Mouse (Mus musculus): ENCODE results near the gene Igdcc4. TPM values are rescaled to one million over a fixed set of nuclear protein-coding genes. Genes with fewer than 3 reads are reported as not detected.
"Not testable (repeated sequence)": the region's sequence is repeated elsewhere in the genome, so short reads cannot be mapped to it uniquely, and the experiment has no call there.

The Igdcc4 gene
- 8.9 and 12.6 TPM in 2 replicates for polyA plus RNA-seq (2016; fragmentation: Nextera tagmentation; extraction: Ambion mirVana)

DNA sequence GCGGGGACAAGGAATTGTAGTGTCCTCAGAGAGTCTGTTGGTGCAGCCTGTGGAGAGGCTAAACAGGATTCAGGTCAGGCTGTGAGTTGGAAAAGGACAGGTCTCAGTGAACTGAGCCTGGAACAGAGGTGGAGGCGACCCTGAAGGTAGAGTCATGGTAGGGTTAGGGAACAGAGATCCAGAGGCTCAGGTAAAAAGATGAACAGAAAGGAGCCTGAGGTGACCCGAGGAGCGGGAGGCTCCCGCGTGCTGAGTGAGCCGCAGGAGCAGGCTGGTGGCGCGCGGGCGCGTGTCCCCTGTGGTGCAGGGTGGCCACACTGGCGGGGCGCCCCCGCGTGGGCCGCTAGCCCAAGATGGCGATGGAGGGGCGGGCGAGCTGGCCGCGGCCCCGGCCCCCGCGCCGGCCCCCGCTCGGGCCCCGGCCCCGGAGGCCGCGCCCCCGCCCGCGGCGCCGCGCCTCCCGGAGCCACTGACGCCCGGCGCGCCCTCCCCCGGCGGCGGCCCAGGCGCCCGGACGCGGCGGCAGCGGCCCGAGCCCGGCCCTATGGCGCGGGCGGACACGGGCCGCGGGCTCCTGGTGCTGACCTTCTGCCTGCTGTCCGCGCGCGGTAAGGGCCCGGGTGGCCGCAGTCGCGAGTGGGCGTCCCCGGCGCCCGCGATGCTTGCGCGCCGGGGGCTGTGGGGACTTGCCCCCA lies at the start of gene Igdcc4:
TSS of gene Igdcc4 (plus strand) at position 496 of the 695 bp plus-strand sequence.
- peak; percentile 56 for DNase-seq (ENCODE audit: low spot score)
- WGBS = 4% methylated on average over 76 of the region's 76 CpGs
- Histone ChIP-seq H3K4me3 (peak within 1 kb of the TSS; percentile 83), H3K27me3 (ENCODE audit: low read depth, poor library complexity, severe bottlenecking) (peaks cover 14% of the 10 kb centered on the region), H3K27ac (replicated peaks) (peak within 1 kb of the TSS; percentile 95), H3K9me3 (replicated peaks) (peaks cover 8% of the 10 kb centered on the region), H3K36me3 (no peaks in the 10 kb centered on the region), H3K4me1 (peaks cover 39% of the 10 kb centered on the region)

DNA sequence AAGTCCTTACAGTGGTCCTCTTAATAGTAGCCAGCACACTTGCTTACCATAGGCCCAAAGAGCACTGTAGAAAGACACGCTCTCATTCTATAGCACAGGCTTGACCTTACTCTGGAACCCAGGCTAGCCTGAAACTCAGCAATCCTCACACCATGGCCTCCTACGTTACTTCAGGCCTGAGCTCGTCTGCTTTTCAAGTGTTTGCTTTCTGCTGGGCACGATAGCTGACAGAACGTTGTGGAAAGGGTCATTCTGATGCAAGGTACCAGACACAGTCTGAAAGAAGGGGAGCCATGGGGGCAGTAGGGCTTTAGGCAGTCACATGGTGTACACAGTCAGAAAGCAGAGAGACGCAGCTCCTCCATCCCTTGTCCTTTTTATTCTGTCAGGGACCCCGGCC lies 37.0 kb upstream of the Igdcc4 start:
- Histone ChIP-seq H3K27ac (replicated peaks) (no peak overlapping the region), H3K27me3 (ENCODE audit: low read depth, poor library complexity, severe bottlenecking) (no peaks in the 10 kb centered on the region), H3K36me3 (peaks cover 96% of the 10 kb centered on the region), H3K4me3 (no peak overlapping the region), H3K9me3 (replicated peaks) (no peaks in the 10 kb centered on the region), H3K4me1 (no peaks in the 10 kb centered on the region)
- no peak for DNase-seq (ENCODE audit: low spot score)
- 90% methylated on average over 7 of the region's 7 CpGs for WGBS

DNA sequence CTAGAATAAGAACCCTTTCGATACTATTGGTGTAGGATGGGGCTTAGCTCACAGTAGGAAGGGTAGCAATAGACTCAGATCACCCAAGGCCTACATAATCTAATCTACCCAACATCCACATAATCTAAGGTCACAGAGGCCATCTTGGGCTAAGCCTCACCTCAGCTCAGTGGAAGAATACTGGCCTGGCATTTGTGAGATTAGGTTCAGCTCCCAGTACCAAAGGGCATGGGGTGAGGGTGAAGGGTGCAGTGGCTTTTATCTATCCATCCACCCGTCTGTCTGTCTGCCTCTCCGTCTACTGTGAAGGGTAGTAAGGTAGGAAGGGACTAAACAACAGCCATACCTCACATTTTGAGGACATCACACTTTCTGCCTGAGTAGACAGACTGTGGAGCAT lies 30.7 kb upstream of the Igdcc4 start:
- no peak overlapping the region for H3K4me3 ChIP-seq
- H3K27me3 ChIP-seq (ENCODE audit: low read depth, poor library complexity, severe bottlenecking) = no peaks in the 10 kb centered on the region
- DNase-seq (ENCODE audit: low spot score) = no peak
- peaks cover 98% of the 10 kb centered on the region for H3K36me3 ChIP-seq
- no peak overlapping the region for H3K27ac ChIP-seq (replicated peaks)
- no peaks in the 10 kb centered on the region for H3K4me1 ChIP-seq
- 94% methylated on average over 3 of the region's 3 CpGs for WGBS
- no peaks in the 10 kb centered on the region for H3K9me3 ChIP-seq (replicated peaks)

DNA sequence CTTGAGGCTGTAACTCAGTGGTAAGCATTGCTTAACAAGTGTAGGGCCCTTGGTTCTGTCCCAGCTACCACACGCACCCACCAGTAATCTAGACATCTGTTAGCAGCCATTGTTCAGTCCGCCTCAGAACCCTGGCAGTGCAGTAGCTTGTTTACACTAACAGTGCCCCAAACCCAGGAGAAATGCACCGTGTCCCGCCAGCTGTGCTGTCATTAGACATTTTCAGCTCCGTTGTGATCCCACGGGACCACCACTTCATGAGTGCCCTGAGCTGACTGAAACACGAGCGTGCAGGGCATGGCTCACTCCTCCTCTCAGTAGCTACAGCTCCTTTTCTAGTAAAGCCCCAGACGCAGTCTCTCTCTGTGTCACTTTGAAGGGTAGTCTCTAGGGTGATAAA lies 27.7 kb upstream of the Igdcc4 start:
- no peaks in the 10 kb centered on the region for H3K27me3 ChIP-seq (ENCODE audit: low read depth, poor library complexity, severe bottlenecking)
- H3K4me1 ChIP-seq = no peaks in the 10 kb centered on the region
- H3K9me3 ChIP-seq (replicated peaks) = no peaks in the 10 kb centered on the region
- peaks cover 97% of the 10 kb centered on the region for H3K36me3 ChIP-seq
- no peak for DNase-seq (ENCODE audit: low spot score)
- no peak overlapping the region for H3K27ac ChIP-seq (replicated peaks)
- no peak overlapping the region for H3K4me3 ChIP-seq
- WGBS = 79% methylated on average over 9 of the region's 9 CpGs

DNA sequence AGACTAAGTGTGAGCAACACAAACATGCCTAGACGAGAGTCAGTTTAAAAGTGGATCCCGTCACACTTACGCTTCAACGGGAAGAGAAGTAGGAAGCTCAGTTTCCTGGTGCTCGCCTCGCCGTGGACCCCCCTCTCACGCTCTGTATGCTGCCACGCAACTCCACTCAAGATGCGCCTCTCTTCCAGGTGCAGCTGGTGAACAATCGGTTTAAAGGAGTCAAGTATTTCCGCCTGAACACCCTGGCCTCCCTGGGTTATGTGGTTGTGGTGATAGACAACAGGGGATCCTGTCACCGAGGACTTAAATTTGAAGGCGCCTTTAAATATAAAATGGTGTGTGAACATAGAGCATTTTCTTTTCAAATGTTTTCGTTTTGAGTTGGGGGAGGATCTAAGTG lies 27.0 kb upstream of the Igdcc4 start:
- no peaks in the 10 kb centered on the region for H3K4me1 ChIP-seq
- H3K4me3 ChIP-seq = no peak overlapping the region
- H3K36me3 ChIP-seq = peaks cover 97% of the 10 kb centered on the region
- H3K27ac ChIP-seq (replicated peaks) = no peak overlapping the region
- no peaks in the 10 kb centered on the region for H3K27me3 ChIP-seq (ENCODE audit: low read depth, poor library complexity, severe bottlenecking)
- H3K9me3 ChIP-seq (replicated peaks) = no peaks in the 10 kb centered on the region
- no peak for DNase-seq (ENCODE audit: low spot score)
- 93% methylated on average over 15 of the region's 15 CpGs for WGBS

GRCm38 (mm10) chr9:65074855-65075493 lies 26.3 kb upstream of the Igdcc4 start:
- no peaks in the 10 kb centered on the region for H3K4me1 ChIP-seq
- no peak overlapping the region for H3K4me3 ChIP-seq
- whole genome bisulfite sequencing = 90% methylated on average over 6 of the region's 6 CpGs
- H3K27me3 ChIP-seq (ENCODE audit: low read depth, poor library complexity, severe bottlenecking) = no peaks in the 10 kb centered on the region
- H3K9me3 ChIP-seq (replicated peaks) = no peaks in the 10 kb centered on the region
- DNase-seq (ENCODE audit: low spot score) = no peak
- H3K36me3 ChIP-seq = peaks cover 97% of the 10 kb centered on the region
- H3K27ac ChIP-seq (replicated peaks) = no peak overlapping the region

- no peak for DNase-seq (ENCODE audit: low spot score)
- Histone ChIP-seq H3K4me3 (no peak overlapping the region), H3K27me3 (ENCODE audit: low read depth, poor library complexity, severe bottlenecking) (no peaks in the 10 kb centered on the region), H3K27ac (replicated peaks) (no peak overlapping the region), H3K36me3 (peaks cover 97% of the 10 kb centered on the region), H3K4me1 (no peaks in the 10 kb centered on the region), H3K9me3 (replicated peaks) (no peaks in the 10 kb centered on the region)
- 84% methylated on average over 5 of the region's 5 CpGs for whole genome bisulfite sequencing
These were observed 23.8 kb upstream of the Igdcc4 start for GRCm38 (mm10) chr9:65077536-65077935.

DNA sequence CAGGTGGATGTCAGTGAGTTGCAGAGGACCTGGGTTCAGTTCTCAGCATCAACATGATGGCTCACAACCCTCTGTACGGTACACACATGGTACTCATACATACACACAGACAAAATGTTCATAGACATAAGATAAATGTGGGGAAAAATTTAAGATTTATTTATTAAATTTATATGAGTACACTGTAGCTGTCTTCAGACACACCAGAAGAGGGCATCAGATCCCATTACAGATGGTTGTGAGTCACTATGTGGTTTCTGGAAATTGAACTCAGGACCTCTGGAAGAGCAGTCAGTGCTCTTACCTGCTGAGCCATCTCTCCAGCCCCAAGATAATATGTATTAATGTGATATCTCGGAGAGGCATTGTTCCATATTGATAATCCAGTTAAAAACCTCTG lies 21.1 kb upstream of the Igdcc4 start:
- peaks cover 95% of the 10 kb centered on the region for H3K36me3 ChIP-seq
- not testable (repeated sequence) for H3K4me1 ChIP-seq; H3K27ac ChIP-seq (replicated peaks); DNase-seq (ENCODE audit: low spot score); H3K27me3 ChIP-seq (ENCODE audit: low read depth, poor library complexity, severe bottlenecking); H3K4me3 ChIP-seq; H3K9me3 ChIP-seq (replicated peaks)
- 93% methylated on average over 2 of the region's 2 CpGs for WGBS

DNA sequence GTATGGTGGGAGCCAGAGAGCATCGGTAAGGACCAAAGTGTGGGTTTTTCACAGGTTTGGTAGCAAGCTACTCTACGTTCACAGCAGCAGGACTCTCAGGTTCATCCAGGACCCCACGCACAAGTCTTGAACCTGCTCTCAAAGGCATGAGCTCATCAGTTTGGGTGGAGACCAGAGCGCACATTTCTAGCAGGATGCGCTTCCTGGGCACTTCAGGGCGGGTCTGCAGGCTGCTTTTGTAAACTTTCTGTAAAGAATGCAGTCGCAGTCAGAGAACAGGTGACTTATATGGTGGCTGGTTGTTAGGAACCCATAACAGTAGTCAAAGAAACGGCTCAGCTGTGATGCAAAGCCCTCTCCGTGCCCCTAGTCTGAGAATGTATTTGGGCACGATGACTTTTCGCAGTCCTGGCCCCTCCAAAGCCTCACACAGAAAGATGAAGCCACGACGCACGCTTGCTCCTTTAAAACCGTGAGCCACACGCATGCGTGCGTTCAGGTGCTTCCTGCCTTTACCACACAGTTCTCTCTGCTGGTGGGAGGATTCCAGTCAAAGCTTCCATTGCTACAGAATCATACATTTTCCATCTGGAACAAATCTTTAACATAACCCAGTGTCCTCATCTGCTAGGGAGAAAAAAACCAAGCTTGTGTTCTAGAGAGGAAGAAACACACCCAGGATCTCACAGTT lies 18.1 kb upstream of the Igdcc4 start:
- no peaks in the 10 kb centered on the region for H3K4me1 ChIP-seq
- H3K27ac ChIP-seq (replicated peaks) = no peak overlapping the region
- 93% methylated on average over 18 of the region's 18 CpGs for WGBS
- no peaks in the 10 kb centered on the region for H3K27me3 ChIP-seq (ENCODE audit: low read depth, poor library complexity, severe bottlenecking)
- H3K36me3 ChIP-seq = peaks cover 66% of the 10 kb centered on the region
- no peak for DNase-seq (ENCODE audit: low spot score)
- H3K4me3 ChIP-seq = no peak overlapping the region
- H3K9me3 ChIP-seq (replicated peaks) = no peaks in the 10 kb centered on the region

GRCm38 (mm10) chr9:65084198-65084807 lies 17.0 kb upstream of the Igdcc4 start:
- Histone ChIP-seq H3K36me3 (peaks cover 55% of the 10 kb centered on the region), H3K9me3 (replicated peaks) (no peaks in the 10 kb centered on the region), H3K27me3 (ENCODE audit: low read depth, poor library complexity, severe bottlenecking) (no peaks in the 10 kb centered on the region), H3K4me3 (no peak overlapping the region), H3K27ac (replicated peaks) (no peak overlapping the region), H3K4me1 (no peaks in the 10 kb centered on the region)
- 88% methylated on average over 7 of the region's 7 CpGs for WGBS
- DNase-seq (ENCODE audit: low spot score) = no peak

DNA sequence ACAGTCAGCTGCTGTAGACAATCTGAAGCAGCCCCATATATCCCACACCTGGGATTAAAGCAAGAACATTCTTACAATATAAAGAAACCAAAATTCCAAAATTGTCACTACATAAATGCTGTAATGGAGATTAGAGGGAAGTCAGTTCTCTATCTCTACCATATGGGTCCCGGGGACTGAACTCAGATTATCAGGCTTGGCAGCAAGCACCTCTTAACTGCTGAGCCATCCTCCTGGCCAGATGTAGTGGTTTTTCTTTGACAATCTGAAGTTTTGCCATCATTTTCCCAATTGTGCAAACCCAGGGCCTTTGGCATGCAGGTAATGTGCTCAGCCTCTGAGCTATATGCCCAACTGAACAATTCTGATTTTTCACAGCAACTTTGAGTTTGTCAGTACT lies 16.0 kb upstream of the Igdcc4 start:
- no peaks in the 10 kb centered on the region for H3K4me1 ChIP-seq
- no peaks in the 10 kb centered on the region for H3K27me3 ChIP-seq (ENCODE audit: low read depth, poor library complexity, severe bottlenecking)
- no peak overlapping the region for H3K4me3 ChIP-seq
- no peak for DNase-seq (ENCODE audit: low spot score)
- peaks cover 45% of the 10 kb centered on the region for H3K36me3 ChIP-seq
- WGBS = 93% methylated on average over 1 of the region's 1 CpGs
- no peaks in the 10 kb centered on the region for H3K9me3 ChIP-seq (replicated peaks)
- no peak overlapping the region for H3K27ac ChIP-seq (replicated peaks)

DNA sequence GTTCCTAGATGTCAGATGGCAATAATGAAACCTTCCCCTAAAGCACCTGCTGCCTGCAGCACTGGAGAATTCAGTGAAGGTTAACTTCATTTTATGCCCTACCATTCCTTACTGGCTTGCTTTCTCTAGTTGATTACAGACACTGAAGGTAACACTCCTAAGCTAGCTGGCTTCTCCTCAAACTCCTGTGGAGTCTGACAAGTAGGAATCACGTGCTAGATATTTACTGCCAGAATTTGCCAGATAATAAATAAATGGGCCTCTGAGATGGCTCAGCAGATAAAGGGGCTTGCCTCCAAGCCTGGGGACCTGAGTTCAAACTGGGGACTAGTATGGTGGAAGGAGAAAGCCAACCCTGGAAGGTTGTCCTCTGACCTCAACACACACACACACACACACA lies 14.5 kb upstream of the Igdcc4 start:
- peaks cover 30% of the 10 kb centered on the region for H3K36me3 ChIP-seq
- H3K9me3 ChIP-seq (replicated peaks) = no peaks in the 10 kb centered on the region
- WGBS = 75% methylated on average over 1 of the region's 1 CpGs
- no peak overlapping the region for H3K27ac ChIP-seq (replicated peaks)
- no peak for DNase-seq (ENCODE audit: low spot score)
- no peak overlapping the region for H3K4me3 ChIP-seq
- peaks cover 4% of the 10 kb centered on the region; the same call in 1 of the 2 replicates for H3K4me1 ChIP-seq
- no peaks in the 10 kb centered on the region for H3K27me3 ChIP-seq (ENCODE audit: low read depth, poor library complexity, severe bottlenecking)

DNA sequence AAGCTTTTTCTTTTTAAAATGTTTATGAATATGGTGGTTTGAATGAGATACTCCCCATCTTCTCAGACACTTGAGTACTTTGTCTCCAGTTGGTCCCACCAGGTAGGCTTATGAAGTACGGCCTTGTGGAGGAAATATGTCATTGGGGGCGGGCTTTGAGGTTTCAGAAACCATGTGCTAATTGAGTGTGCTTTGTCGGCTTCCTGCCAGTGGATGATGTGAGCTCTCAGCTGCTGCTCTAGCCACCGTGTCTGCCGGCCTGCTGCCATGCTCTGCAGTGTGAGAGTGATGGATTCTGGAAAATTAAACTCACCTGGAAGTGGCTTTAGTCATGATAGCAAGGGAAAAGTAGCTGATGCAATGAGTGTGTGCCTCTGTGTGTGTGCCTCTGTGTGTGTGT lies 13.8 kb upstream of the Igdcc4 start:
- Histone ChIP-seq H3K27ac (replicated peaks) (no peak overlapping the region), H3K4me1 (peaks cover 4% of the 10 kb centered on the region; the same call in 1 of the 2 replicates), H3K27me3 (ENCODE audit: low read depth, poor library complexity, severe bottlenecking) (no peaks in the 10 kb centered on the region), H3K36me3 (peaks cover 23% of the 10 kb centered on the region), H3K9me3 (replicated peaks) (no peaks in the 10 kb centered on the region), H3K4me3 (no peak overlapping the region)
- DNase-seq (ENCODE audit: low spot score) = no peak
- WGBS = 81% methylated on average over 5 of the region's 5 CpGs

All from midbrain, embryonic 10.5 days (tissue).